Mouse (Mus musculus): Measurements from ENCODE around the gene Meox2.
"Not testable (repeated sequence)": the region's sequence is repeated elsewhere in the genome, so short reads cannot be mapped to it uniquely, and the experiment has no call there.

Gene Meox2

GRCm38 (mm10) chr12:37108390-37108738 lies at the start of gene Meox2:
TSS of gene Meox2 (plus strand) at chr12:37108540.
- DNase-seq (ENCODE audit: low read depth, low spot score) = no peak

- DNase-seq (ENCODE audit: low read depth, low spot score) = no peak
Observed at GRCm38 (mm10) chr12:37072636-37073035, 35.7 kb upstream of the Meox2 start.

- DNase-seq (ENCODE audit: low read depth, low spot score) = no peak
Observed at GRCm38 (mm10) chr12:37077308-37077707, 31.0 kb upstream of the Meox2 start.

- not testable (repeated sequence) for DNase-seq (ENCODE audit: low read depth, low spot score)
Observed at GRCm38 (mm10) chr12:37080005-37080404, 28.3 kb upstream of the Meox2 start.

- DNase-seq (ENCODE audit: low read depth, low spot score) = no peak
Observed at GRCm38 (mm10) chr12:37106541-37106940, 1.8 kb upstream of the Meox2 start.

- no peak for DNase-seq (ENCODE audit: low read depth, low spot score)
Observed at GRCm38 (mm10) chr12:37107150-37107549, 1.2 kb upstream of the Meox2 start.

- DNase-seq (ENCODE audit: low read depth, low spot score) = no peak
Observed at GRCm38 (mm10) chr12:37107713-37108389, 489 bp upstream of the Meox2 start.

GRCm38 (mm10) chr12:37108819-37109473 lies 606 bp downstream of the Meox2 start:
- no peak for DNase-seq (ENCODE audit: low read depth, low spot score)

- DNase-seq (ENCODE audit: low read depth, low spot score) = no peak
Observed at GRCm38 (mm10) chr12:37109474-37110012, 1.2 kb downstream of the Meox2 start.

- no peak for DNase-seq (ENCODE audit: low read depth, low spot score)
Observed at GRCm38 (mm10) chr12:37110977-37111376, 2.6 kb downstream of the Meox2 start.

GRCm38 (mm10) chr12:37119246-37119645 lies 10.9 kb downstream of the Meox2 start:
- no peak for DNase-seq (ENCODE audit: low read depth, low spot score)

- DNase-seq (ENCODE audit: low read depth, low spot score) = no peak
Observed at GRCm38 (mm10) chr12:37123763-37124162, 15.4 kb downstream of the Meox2 start.

GRCm38 (mm10) chr12:37142080-37142703 lies 33.9 kb downstream of the Meox2 start:
- DNase-seq (ENCODE audit: low read depth, low spot score) = no peak

- no peak for DNase-seq (ENCODE audit: low read depth, low spot score)
Observed at GRCm38 (mm10) chr12:37143879-37144278, 35.5 kb downstream of the Meox2 start.

GRCm38 (mm10) chr12:37167742-37168141 lies 59.4 kb downstream of the Meox2 start:
- no peak for DNase-seq (ENCODE audit: low read depth, low spot score)

- no peak for DNase-seq (ENCODE audit: low read depth, low spot score)
Observed at GRCm38 (mm10) chr12:37173324-37173723, 65.0 kb downstream of the Meox2 start.

- DNase-seq (ENCODE audit: low read depth, low spot score) = no peak
Observed at GRCm38 (mm10) chr12:37183689-37184088, 75.3 kb downstream of the Meox2 start.

GRCm38 (mm10) chr12:37188940-37189488 lies 80.7 kb downstream of the Meox2 start:
- DNase-seq (ENCODE audit: low read depth, low spot score) = no peak

Data from CD4-positive, CD25-positive, alpha-beta regulatory T cell, adult 2 months (primary cell).